Mouse (Mus musculus) forebrain, postnatal 0 days (tissue): ENCODE results near the gene Gm17622. TPM values are rescaled to one million over a fixed set of nuclear protein-coding genes. Genes with fewer than 3 reads are reported as not detected.

Experiments
- ATAC-seq: fragments of 200-750 bp; cut with Nextera tagmentation; 2 replicates; pipeline ENCODE4 v1.8.0; 2017; ENCODE audit warnings: mild to moderate bottlenecking, moderate library complexity
- DNase-seq: peaks from one replicate; pipeline ENCODE4 v3.0.0-alpha.2; 2015
- H3K27ac ChIP-seq: fragments of 300-500 bp; sonication (generic); 2 replicates; pipeline ENCODE4 v1.5.1; 2014; ENCODE audit warnings: low read depth, mild to moderate bottlenecking, antibody characterized with exemption, low read length, moderate library complexity, mixed read lengths
- H3K27me3 ChIP-seq: fragments of 300-500 bp; sonication (generic); 2 replicates; pipeline ENCODE4 v1.6.1; 2014; ENCODE audit warnings: mild to moderate bottlenecking, low read length, mixed read lengths; ENCODE audit not compliant: insufficient read depth
- H3K36me3 ChIP-seq: fragments of 300-500 bp; sonication (generic); 2 replicates; pipeline ENCODE4 v1.6.1; 2014; ENCODE audit warnings: mild to moderate bottlenecking, moderate library complexity; ENCODE audit not compliant: insufficient read depth
- H3K4me1 ChIP-seq: fragments of 300-500 bp; sonication (generic); 2 replicates; pipeline ENCODE4 v1.6.1; 2014; ENCODE audit warnings: antibody characterized with exemption; ENCODE audit not compliant: insufficient read depth
- H3K4me2 ChIP-seq: fragments of 300-500 bp; sonication (generic); 2 replicates; pipeline ENCODE4 v1.6.1; 2014; ENCODE audit warnings: low read depth, mild to moderate bottlenecking, moderate library complexity
- H3K4me3 ChIP-seq: fragments of 300-500 bp; sonication (generic); 2 replicates; pipeline ENCODE4 v1.5.1; 2014; ENCODE audit warnings: low read depth, low read length, mixed read lengths
- H3K9ac ChIP-seq: fragments of 300-500 bp; sonication (generic); 2 replicates; pipeline ENCODE4 v1.6.1; 2014; ENCODE audit warnings: mild to moderate bottlenecking
- H3K9me3 ChIP-seq: fragments of 300-500 bp; sonication (generic); 2 replicates; pipeline ENCODE4 v1.6.1; 2016; ENCODE audit warnings: low read length
- CTCF ChIP-seq: sonication (generic); IDR thresholded peaks from 2 replicates; pipeline ENCODE4 v1.5.1; 2016; ENCODE audit warnings: antibody characterized with exemption, control low read depth, low read depth
- WGBS: fragments of 180-500 bp; shearing (Covaris S2); extraction: QIAGEN DNeasy Blood & Tissue Kit; methylation state at CpG from one replicate; pipeline ENCODE4 v1.1.7; 2014; 5-methylcytosine and 5-hydroxymethylcytosine counted together
- polyA plus RNA-seq: library from polyadenylated mRNA; unstranded; fragments of >200 nt; fragmentation: Nextera tagmentation; extraction: Ambion mirVana; gene quantifications from 2 replicates; pipeline ENCODE4 v1.2.1, GENCODE M21; 2015
- total RNA-seq: library from RNA; depleted of rRNA; stranded (reverse); fragments of >200 nt; gene quantifications from 2 replicates; pipeline ENCODE4 v1.2.3, GENCODE M21; 2014

The Gm17622 gene
- total and polyA plus RNA-seq, 2 experiments from 2014 or later = not detected

- H3K9me3 ChIP-seq = no peaks in the 10 kb centered on the region
- H3K27ac ChIP-seq = no peak overlapping the region
- no peak overlapping the region for H3K4me2 ChIP-seq
- no peak overlapping the region for H3K9ac ChIP-seq
- H3K36me3 ChIP-seq = no peaks in the 10 kb centered on the region
- WGBS = 73% methylated on average over 5 of the region's 5 CpGs
- H3K27me3 ChIP-seq = no peaks in the 10 kb centered on the region
- H3K4me1 ChIP-seq = no peaks in the 10 kb centered on the region
- H3K4me3 ChIP-seq = no peak overlapping the region
- DNase-seq = peak; percentile 33
- TF ChIP-seq CTCF = no peak
- peak; percentile 58; the same call in 1 of the 2 replicates for ATAC-seq
These were observed 32.5 kb upstream of the Gm17622 start for GRCm38 (mm10) chr13:96458018-96458417.

DNA sequence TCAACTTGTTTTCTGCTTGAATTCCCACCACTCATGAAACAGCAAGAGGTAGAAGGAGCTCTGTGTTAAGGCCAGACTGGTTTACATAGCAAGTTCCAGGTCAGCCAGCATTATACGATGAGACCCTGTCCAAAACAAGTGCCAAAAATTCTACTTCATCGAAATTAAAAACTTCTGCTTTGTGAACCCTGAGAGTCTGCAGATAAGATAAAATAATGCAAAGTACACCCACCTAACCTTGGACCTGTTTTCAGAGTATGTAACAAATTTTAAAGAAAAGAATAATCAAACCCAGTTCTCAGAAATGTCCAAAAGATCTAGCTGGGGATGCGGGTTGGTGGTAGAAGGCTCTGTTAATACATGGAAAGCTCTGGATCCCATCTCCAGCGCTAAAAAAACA is 31.9 kb upstream of the Gm17622 start:
- no peaks in the 10 kb centered on the region for H3K9me3 ChIP-seq
- H3K4me3 ChIP-seq = no peak overlapping the region
- no peak for ATAC-seq
- no peak for TF ChIP-seq CTCF
- 89% methylated on average over 4 of the region's 4 CpGs for WGBS
- DNase-seq = no peak
- no peak overlapping the region for H3K4me2 ChIP-seq
- no peak overlapping the region for H3K27ac ChIP-seq
- H3K4me1 ChIP-seq = no peaks in the 10 kb centered on the region
- no peaks in the 10 kb centered on the region for H3K36me3 ChIP-seq
- H3K27me3 ChIP-seq = no peaks in the 10 kb centered on the region
- no peak overlapping the region for H3K9ac ChIP-seq

DNA sequence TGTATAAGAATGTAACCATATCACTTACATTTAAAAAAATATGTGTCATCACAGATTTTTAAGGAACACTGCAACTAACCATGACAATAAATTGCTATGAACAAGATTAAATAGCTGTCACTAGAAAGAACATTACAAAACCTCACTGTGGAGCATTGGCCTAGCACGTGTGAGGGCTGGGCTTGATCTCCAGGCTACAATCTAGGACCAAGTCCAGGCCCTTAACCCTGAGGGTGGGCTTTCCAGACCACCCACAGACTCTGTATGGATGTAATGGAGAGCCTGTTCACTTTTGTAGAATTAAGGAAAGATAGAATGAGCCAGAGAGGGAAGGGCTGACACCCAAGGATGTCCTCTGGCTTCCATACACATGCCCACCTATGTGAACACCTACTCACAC is 27.9 kb upstream of the Gm17622 start:
- Histone ChIP-seq H3K9ac (no peak overlapping the region), H3K9me3 (no peaks in the 10 kb centered on the region), H3K36me3 (no peaks in the 10 kb centered on the region), H3K4me3 (no peak overlapping the region), H3K4me2 (no peak overlapping the region), H3K27ac (no peak overlapping the region), H3K4me1 (no peaks in the 10 kb centered on the region), H3K27me3 (no peaks in the 10 kb centered on the region)
- DNase-seq = no peak
- ATAC-seq = no peak
- 67% methylated on average over 1 of the region's 1 CpGs for WGBS
- no peak for TF ChIP-seq CTCF

DNA sequence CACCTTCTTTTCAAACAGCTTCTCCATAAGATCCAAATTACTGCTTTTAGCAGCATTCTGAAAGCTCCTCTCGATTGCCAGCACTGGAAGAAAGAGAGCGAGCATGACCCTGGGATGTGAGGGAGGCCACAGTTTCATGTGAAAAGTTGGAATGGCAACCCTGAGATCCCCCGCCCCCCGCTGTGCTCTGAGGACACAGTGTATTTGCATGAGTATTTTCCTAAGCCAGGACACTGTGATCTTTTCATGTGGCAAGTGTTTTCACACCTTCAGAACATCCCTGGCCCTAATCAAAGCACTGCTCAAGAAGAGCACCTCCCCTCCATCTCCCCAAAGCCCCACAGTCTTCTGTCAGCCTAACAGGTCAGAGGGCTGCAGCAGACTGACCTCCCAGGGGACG is 25.2 kb upstream of the Gm17622 start:
- H3K9me3 ChIP-seq = no peaks in the 10 kb centered on the region
- DNase-seq = no peak
- H3K9ac ChIP-seq = no peak overlapping the region
- H3K27me3 ChIP-seq = no peaks in the 10 kb centered on the region
- H3K4me2 ChIP-seq = no peak overlapping the region
- H3K4me1 ChIP-seq = no peaks in the 10 kb centered on the region
- no peaks in the 10 kb centered on the region for H3K36me3 ChIP-seq
- TF ChIP-seq CTCF = no peak
- H3K27ac ChIP-seq = no peak overlapping the region
- ATAC-seq = peak; percentile 20; the same call in 1 of the 2 replicates
- no peak overlapping the region for H3K4me3 ChIP-seq
- 65% methylated on average over 5 of the region's 5 CpGs for WGBS

GRCm38 (mm10) chr13:96468678-96469077 is 21.9 kb upstream of the Gm17622 start:
- 92% methylated on average over 5 of the region's 5 CpGs for WGBS
- TF ChIP-seq CTCF = no peak

GRCm38 (mm10) chr13:96470556-96470955 is 20.0 kb upstream of the Gm17622 start:
- no peak for ATAC-seq
- Histone ChIP-seq H3K36me3 (no peaks in the 10 kb centered on the region), H3K9me3 (no peaks in the 10 kb centered on the region), H3K27ac (no peak overlapping the region), H3K27me3 (no peaks in the 10 kb centered on the region), H3K4me1 (no peaks in the 10 kb centered on the region), H3K4me3 (no peak overlapping the region), H3K4me2 (no peak overlapping the region), H3K9ac (no peak overlapping the region)
- DNase-seq = no peak
- TF ChIP-seq CTCF = no peak
- 90% methylated on average over 6 of the region's 6 CpGs for WGBS

More at GRCm38 (mm10) chr13:96468678-96469077, 21.9 kb upstream of the Gm17622 start:
- no peaks in the 10 kb centered on the region for H3K27me3 ChIP-seq
- H3K9ac ChIP-seq = no peak overlapping the region
- ATAC-seq (no peak), DNase-seq (no peak)
- H3K4me3 ChIP-seq = no peak overlapping the region
- no peak overlapping the region for H3K4me2 ChIP-seq
- H3K4me1 ChIP-seq = no peaks in the 10 kb centered on the region
- H3K9me3 ChIP-seq = no peaks in the 10 kb centered on the region
- H3K36me3 ChIP-seq = no peaks in the 10 kb centered on the region
- no peak overlapping the region for H3K27ac ChIP-seq

- Histone ChIP-seq H3K4me2 (no peak within 1 kb of the TSS), H3K27me3 (no peaks in the 10 kb centered on the region), H3K9ac (no peak within 1 kb of the TSS), H3K9me3 (no peaks in the 10 kb centered on the region), H3K4me1 (no peaks in the 10 kb centered on the region), H3K36me3 (no peaks in the 10 kb centered on the region), H3K27ac (no peak within 1 kb of the TSS), H3K4me3 (no peak within 1 kb of the TSS)
- DNase-seq (no peak), ATAC-seq (no peak)
- TF ChIP-seq CTCF = no peak
- 94% methylated on average over 14 of the region's 14 CpGs for WGBS
These were observed 19.6 kb upstream of the Gm17622 start, which contains the start of gene Ankdd1b for GRCm38 (mm10) chr13:96470957-96471356. Ankdd1b (minus strand) TSS chr13:96471198.
